Mouse (Mus musculus): ENCODE data around the gene Zfp217.

Gene Zfp217

GRCm38 (mm10) chr2:170133093-170133731 lies 14.7 kb downstream of the Zfp217 start:
- DNase-seq (ENCODE audit: low spot score): peak; percentile 53

GRCm38 (mm10) chr2:170132716-170133092 lies 15.2 kb downstream of the Zfp217 start:
- no peak for DNase-seq (ENCODE audit: low spot score)

DNA sequence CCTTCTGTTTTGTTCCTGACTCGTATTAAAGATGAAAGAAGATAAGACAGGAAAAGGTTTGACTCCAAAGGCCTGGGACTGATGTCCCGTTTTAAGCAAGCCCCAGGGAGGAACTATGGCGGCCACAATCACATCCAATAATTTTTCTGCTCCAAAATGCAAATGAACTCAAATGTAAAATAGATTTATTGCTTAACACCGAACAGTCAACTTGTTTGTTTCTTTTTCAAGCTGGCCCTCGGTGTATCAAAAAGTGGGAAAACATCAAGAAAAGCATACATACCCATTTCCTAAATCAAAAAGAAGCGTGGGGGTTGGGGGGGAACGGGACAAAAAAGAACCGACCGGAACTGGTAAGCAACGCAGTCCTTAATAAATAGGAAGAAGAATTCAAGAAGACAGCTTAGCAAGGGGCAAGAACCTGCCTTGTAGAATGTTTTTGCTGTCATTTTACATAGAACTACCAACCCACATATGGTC lies 15.9 kb downstream of the Zfp217 start:
- no peak for DNase-seq (ENCODE audit: low spot score)

DNA sequence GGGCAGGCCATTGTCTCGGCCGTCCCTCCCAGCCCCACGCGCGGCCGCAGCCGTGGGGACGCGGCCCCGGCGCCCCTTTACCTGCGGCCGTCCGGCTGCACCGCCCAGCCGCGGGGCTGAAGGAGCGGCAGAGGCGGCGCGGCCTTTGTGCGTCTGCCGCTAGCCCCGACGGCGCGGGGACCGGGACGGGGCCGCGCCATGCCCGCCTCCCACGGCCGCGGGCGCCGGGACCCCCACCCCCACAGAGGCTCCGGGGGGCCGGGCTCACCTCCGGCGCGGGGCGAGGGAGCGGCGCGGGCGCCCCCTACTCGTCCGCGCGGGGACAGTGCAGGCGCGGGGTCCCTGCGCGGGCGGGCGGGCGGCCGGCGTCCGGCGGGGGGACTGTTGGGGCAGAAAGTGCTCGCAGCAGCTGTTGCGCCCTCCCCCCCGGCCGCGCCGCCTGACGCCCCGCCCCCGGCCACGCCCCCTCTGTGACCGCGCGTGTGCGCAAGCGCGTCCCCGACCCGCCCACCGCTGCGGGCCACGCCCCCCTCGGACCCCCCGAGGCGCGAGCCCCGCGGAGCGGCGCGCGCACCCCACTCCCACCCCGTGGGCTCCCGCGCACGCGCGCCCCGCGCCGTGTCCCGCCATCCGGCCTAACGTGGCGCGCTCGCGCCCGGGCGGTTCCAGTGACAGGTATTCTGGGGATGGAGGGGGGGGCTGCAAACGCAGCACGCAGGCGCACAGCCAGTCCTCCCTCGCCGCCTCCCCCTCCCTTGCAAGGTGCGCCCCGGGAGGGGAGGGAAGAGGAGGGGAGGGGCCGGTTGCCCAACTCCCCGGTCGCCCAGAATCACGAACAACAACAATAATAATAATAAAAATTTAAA lies 16.9 kb downstream of the Zfp217 start:
- DNase-seq (ENCODE audit: low spot score): peak; percentile 72

DNA sequence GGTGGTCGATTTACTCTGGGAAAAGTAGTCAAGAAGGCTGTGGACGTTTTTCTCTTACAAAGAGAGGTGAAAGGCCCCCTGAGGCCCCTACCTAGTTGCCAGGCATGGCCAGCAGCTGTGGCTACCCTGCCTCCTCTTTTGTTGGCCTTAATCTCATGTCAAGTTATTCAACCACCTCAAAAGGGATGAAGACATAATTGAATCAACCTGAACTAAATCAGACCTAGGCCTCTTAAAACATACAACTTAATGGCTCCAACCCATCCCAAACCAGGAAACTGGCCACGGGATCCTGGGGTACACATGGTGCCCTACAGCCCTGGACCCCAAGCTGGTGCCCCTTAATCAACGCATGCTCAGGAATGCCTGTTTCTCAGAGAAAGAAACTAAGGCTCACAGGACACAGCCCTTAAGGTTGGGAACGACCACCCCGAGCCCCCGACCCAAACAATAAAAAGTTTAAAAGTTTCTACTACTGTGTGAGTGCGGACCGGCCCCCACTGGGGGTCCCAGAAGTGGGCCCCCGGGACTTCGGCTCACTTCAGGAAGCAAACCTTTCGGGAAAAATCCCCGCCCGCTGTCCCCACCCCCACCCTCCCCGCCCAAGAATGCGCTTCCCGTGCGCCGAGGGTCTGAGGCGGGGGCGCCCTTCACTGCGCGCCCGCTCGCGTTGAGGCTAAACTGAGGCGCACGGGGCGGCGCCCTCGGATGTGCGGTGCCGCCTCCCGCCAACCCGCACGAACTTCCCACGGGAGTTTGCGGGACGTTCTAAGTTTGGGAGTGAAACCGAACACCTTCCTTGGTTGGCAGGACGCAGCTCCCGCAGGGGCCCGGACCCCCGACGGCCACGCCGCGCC lies 17.8 kb downstream of the Zfp217 start:
- DNase-seq (ENCODE audit: low spot score): no peak

- DNase-seq (ENCODE audit: low spot score): no peak
Measured at GRCm38 (mm10) chr2:170129248-170129922, 18.5 kb downstream of the Zfp217 start.

DNA sequence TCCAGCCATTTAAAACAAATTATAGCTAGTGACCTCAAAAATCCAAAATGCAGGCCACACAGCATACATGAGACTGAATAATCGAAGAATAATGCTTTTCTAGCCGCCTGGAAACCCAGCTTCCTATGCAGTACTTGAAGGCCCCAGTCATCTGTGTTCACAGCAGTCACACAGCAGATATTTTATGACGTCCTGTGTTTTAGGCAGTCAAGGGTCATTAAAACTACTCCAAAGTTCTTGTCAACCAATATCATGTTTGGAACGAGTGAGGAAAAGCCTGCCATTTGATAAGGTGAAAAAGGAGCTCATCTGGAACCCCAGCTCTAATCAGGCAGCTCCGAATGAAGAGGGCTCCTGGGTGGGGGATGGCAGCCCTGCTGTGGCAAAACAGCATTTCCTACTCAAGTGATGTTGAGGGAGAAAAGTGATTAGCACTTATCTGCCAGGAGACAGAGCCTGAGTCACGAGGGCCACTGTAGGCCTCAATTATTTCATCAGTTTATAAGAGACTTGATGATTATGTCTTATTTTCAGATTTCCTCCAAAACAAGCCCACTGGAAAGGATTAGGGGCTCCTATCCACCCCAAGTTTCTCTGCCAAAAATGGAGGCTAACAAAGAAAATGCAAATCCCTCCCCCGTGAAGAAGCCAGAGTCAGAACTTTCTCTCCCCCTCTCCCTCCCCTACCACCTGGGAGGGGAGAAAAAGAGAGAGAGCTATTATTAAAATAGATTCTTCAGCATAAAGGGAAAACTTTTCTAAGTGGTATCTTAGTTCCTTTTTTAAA lies 19.2 kb downstream of the Zfp217 start:
- no peak for DNase-seq (ENCODE audit: low spot score)

GRCm38 (mm10) chr2:170127523-170127922 lies 20.4 kb downstream of the Zfp217 start:
- DNase-seq (ENCODE audit: low spot score): no peak

DNA sequence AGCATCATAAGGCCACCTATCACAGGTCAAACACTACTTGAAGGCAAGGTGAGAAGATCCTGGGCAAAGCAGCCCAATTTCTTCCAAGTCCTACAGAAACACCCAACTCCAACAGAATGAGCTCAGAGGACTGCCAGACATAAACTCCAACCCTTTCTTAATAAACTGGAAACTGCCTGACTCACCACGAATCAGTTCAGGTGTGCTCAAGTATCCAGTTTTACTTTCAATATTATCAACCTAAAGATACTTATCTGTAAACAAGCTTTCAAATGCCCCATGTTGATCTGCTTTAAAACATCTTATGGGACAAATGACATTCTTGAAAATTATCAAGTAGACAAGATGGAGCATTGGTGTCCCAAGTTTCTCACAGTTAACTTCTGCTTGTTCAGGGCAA lies 21.6 kb downstream of the Zfp217 start:
- DNase-seq (ENCODE audit: low spot score): no peak

DNA sequence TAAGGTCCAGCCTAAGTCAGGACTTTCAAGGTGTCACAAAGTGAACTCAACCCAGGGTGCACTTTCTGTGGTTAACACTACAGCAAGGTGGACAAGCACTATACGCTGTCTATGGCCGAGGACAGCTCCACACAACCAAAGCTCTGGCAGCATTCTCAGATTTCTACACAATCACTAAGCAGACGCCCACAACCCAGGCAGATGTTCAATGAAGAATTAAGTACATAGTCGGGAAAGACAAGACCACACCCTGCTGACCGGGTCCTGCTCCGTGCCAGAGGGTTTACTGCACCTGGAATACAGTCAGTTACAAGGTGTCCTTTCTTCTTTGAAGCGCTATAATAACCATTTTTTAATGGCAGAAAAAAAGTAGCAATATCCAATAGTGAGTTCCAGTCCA lies 25.7 kb downstream of the Zfp217 start:
- DNase-seq (ENCODE audit: low spot score): no peak

DNA sequence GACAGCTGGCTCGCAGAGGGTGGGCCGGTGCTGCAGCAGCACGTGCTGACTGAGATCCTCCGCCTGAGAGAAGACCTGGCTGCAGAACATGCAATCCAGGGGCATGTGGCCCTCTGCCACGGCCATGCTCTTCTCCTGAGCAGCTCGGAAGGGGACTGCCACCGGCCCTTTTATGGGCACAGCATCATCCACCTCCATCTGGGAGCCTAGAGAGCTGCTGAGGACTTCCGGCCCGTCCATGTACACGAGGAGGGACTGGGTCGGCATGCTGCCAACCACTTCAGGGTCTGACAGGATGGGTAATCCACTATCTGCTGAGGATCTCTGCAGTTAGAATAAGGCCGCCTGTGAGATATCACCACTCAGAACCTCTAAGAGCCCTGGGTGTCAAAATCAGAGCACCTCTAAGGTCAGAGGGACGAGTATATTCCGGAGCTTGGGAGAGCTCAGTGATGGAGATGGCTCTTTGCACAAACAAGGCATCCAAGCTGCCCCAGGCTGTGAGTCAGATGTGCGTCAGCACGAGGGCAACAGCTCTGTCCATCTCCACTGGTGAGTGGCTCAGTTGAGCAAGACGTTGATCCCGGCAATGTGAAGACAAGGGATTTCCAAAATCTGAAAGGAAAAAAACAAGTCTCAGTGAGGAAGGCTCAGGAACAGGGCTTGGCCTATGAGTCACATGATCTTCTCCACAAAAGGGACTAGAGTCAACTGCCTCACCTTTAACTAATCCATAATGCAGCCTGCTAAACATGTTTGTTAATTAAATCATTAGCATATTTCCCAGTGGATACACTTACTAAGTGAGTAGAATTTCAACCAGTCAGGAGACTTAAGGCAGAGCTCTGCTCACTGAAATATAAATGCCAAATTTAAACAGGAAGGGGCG lies 27.5 kb downstream of the Zfp217 start:
- DNase-seq (ENCODE audit: low spot score): no peak

DNA sequence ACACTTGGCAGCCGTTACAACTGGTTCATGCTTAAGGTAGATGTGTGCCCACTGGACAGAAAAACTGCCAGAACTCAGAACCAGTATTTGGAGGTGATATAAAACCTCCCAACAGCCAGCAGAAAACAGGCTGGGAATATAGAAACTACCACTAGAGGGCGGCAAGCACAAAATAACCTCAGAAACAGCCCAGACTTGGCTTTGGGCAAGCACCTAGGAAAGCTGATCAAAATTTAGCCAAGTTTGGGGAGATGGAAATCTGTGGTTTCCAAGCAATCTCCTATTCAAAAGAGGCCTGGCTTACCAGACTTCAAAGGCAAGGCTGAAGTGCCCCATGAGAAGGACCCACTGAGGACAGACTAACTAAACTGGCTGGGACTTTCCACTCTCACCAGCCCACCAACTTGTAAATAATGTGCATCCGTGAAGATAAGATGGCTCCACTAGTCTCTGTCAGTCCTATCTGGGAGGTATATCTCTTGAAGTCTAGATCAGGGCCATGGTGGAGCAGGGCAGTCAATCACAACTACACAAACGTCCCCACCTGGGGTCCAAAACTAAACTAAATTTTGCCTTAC lies 31.1 kb downstream of the Zfp217 start:
- peak; percentile 53 for DNase-seq (ENCODE audit: low spot score)

GRCm38 (mm10) chr2:170110306-170110705 lies 37.6 kb downstream of the Zfp217 start:
- DNase-seq (ENCODE audit: low spot score): no peak

DNA sequence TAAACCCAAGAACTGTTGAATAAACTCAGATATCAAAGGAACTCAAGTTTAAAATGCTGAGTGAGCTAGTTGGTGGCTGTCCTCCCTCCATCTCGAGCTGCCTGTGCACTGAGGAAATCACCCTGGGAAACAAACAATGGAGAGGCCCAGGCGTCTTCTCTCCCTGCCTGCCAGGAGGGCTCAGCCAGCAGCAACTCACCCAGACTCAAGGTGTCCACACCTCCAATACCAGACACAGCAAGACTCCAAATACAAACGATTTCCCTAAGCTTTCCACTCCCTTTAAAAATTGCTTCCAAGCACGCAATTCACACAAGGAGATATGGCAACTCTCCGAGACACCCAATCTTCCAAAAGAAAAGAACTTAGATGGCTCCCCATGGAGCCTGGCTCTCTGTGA lies 38.4 kb downstream of the Zfp217 start:
- DNase-seq (ENCODE audit: low spot score): no peak

- DNase-seq (ENCODE audit: low spot score): no peak
Measured at GRCm38 (mm10) chr2:170107791-170108190, 40.1 kb downstream of the Zfp217 start.

- DNase-seq (ENCODE audit: low spot score): no peak
Measured at GRCm38 (mm10) chr2:170106000-170106399, 41.9 kb downstream of the Zfp217 start.

- DNase-seq (ENCODE audit: low spot score): no peak
Measured at GRCm38 (mm10) chr2:170104396-170104795, 43.5 kb downstream of the Zfp217 start.

DNA sequence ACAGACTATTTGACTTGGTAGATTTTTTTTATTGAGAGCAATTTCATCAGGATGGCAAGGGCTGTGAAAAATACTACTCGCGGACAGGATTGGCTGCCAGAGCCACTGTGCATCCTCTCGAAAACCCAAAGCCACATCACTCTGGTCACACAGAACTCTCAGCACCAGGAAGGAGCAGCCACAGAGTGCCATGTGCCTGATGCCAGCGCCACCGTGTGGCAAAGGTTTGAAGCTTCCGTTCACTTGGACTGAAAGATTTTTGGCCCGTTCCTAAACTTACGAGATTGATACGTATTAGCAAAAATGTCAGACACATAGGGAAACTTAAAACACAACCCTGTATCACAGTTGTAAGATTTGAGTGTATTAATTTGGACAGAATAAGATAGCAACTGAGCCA lies 44.1 kb downstream of the Zfp217 start:
- DNase-seq (ENCODE audit: low spot score): no peak

GRCm38 (mm10) chr2:170103341-170103740 lies 44.6 kb downstream of the Zfp217 start:
- DNase-seq (ENCODE audit: low spot score): no peak

DNA sequence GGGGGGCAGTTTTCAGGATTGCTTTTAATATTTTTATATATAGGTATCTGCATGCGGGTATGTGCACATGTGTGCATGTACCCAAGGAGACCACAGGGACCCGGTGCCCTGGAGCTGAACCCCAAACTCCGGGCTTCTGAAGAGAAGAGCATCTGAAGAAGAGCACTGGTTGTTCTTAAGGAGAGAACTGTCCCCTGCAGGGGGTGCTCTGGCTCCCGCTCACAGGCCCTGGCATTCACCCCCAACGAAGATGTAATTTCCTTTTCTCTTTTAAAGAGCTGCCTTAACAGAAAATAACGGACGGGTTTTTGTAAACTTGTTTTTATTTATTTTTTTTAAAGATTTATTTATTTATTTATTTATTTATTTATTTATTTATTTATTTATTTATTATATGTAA lies 46.0 kb downstream of the Zfp217 start:
- no peak for DNase-seq (ENCODE audit: low spot score)
